Mouse (Mus musculus) heart, embryonic 10.5 days (tissue): ENCODE results near the gene Sorcs3. TPM values are rescaled to one million over a fixed set of nuclear protein-coding genes. Genes with fewer than 3 reads are reported as not detected.

ENCODE experiments used
- DNase-seq: peaks from one replicate; pipeline ENCODE4 v3.0.0-alpha.2; 2017; ENCODE audit warnings: low spot score
- H3K27ac ChIP-seq: fragments of 300-500 bp; sonication (generic); 2 replicates; pipeline ENCODE4 v1.5.1; 2016; ENCODE audit warnings: mild to moderate bottlenecking
- H3K27me3 ChIP-seq: fragments of 300-500 bp; sonication (generic); 2 replicates; pipeline ENCODE4 v1.6.1; 2016; ENCODE audit warnings: mild to moderate bottlenecking; ENCODE audit not compliant: poor library complexity, insufficient read depth, severe bottlenecking
- H3K36me3 ChIP-seq: fragments of 300-500 bp; sonication (generic); 2 replicates; pipeline ENCODE4 v1.6.1; 2016; ENCODE audit warnings: mild to moderate bottlenecking, moderate library complexity
- H3K4me1 ChIP-seq: fragments of 300-500 bp; sonication (generic); 2 replicates; pipeline ENCODE4 v1.6.1; 2016; ENCODE audit warnings: mild to moderate bottlenecking
- H3K4me3 ChIP-seq: fragments of 300-500 bp; sonication (generic); 2 replicates; pipeline ENCODE4 v1.5.1; 2016; ENCODE audit warnings: mild to moderate bottlenecking, moderate library complexity
- H3K9me3 ChIP-seq: fragments of 300-500 bp; sonication (generic); 2 replicates; pipeline ENCODE4 v1.6.1; 2016; ENCODE audit warnings: mild to moderate bottlenecking, moderate library complexity
- WGBS: fragments of 180-500 bp; shearing (Covaris S2); methylation state at CpG from one replicate; pipeline ENCODE4 v1.1.7; 2016; 5-methylcytosine and 5-hydroxymethylcytosine counted together
- polyA plus RNA-seq: library from polyadenylated mRNA; unstranded; fragments of >200 nt; fragmentation: Nextera tagmentation; extraction: Ambion mirVana; gene quantifications from 2 replicates; pipeline ENCODE4 v1.2.1, GENCODE M21; 2016

Sorcs3 gene
- polyA plus RNA-seq, 1 experiment from 2014 or later, result 0.57 TPM

DNA sequence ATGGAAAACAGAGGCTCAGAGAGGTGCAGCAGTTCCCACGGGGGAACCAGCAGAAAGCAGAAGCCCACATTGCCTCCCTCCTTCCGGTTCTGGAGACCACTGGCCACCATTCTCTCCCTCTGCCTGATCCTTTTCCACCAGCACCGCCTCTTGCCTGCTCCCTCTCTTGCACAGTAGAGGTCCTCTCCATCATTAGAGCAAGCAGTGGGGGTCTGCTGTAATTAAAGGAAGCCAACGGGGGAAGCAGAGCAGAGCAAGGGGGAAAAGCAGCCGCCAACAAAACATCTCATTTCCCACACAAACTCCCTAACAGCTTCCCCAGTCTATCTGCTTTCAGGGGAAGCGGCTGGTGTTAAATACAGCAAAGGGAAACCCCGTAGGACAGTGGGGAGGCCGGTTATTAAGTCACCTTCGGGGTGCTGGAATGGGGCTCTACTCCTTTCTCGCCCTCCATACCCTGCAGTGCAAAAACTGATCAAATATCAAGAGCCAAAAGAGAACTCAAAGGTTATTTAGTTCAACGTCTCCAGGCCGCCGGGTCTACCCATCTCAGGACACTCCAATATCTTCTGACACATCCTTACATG, 32.1 kb downstream of the Sorcs3 start:
- 47% methylated on average over 13 of the region's 13 CpGs for WGBS
- DNase-seq, result no peak

DNA sequence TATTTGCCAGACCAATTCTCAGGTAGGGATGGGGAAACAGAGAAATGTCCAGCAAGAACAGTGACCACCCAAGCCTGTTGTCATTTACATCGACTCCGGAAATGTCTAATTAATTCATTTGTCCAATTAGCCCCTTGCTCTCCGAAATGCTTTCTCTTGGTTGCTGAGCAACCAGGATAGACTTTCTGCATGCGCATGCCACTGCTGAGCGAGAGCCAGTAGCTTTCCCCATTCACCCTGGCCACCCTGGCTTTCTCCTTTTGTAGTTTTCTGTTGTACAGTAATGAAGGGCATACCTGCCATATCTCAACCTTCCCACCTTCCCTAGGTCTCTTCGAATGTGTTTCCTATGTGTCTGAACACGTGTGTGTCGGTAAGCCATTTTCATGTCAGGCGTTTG, 32.6 kb downstream of the Sorcs3 start:
- WGBS, result 83% methylated on average over 9 of the region's 9 CpGs
- no peaks in the 10 kb centered on the region for H3K27me3 ChIP-seq
- H3K4me3 ChIP-seq, result no peak overlapping the region
- H3K36me3 ChIP-seq, result no peaks in the 10 kb centered on the region
- no peaks in the 10 kb centered on the region for H3K4me1 ChIP-seq
- DNase-seq, result no peak
- H3K9me3 ChIP-seq, result no peaks in the 10 kb centered on the region
- no peak overlapping the region for H3K27ac ChIP-seq

More for the DNA sequence above, 32.1 kb downstream of the Sorcs3 start:
- Histone ChIP-seq H3K4me3 (no peak overlapping the region), H3K4me1 (no peaks in the 10 kb centered on the region), H3K36me3 (no peaks in the 10 kb centered on the region), H3K27me3 (no peaks in the 10 kb centered on the region), H3K9me3 (no peaks in the 10 kb centered on the region), H3K27ac (no peak overlapping the region)

DNA sequence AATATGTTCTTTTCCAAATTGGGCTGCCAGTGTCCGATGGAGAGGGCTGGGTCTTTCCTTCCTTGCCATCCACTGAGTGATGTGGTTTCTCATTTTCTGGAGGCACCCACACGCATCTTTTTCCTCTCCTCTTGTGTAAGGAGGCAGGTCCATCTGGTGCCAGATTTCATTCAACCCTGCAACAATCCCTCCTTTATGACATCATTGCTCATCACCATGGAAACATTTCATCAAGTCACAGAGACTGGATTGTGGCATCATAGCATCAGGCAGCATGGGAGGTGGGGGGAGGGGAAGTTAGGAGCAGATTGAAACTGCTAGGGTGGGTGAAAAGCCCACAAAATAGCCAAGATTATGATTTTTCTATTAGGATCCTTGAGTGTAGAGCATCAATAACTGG, 35.1 kb downstream of the Sorcs3 start:
- no peaks in the 10 kb centered on the region for H3K4me1 ChIP-seq
- H3K9me3 ChIP-seq, result no peaks in the 10 kb centered on the region
- H3K36me3 ChIP-seq, result no peaks in the 10 kb centered on the region
- DNase-seq, result no peak
- WGBS, result 57% methylated on average over 2 of the region's 2 CpGs
- H3K27me3 ChIP-seq, result no peaks in the 10 kb centered on the region
- no peak overlapping the region for H3K4me3 ChIP-seq
- H3K27ac ChIP-seq, result no peak overlapping the region

DNA sequence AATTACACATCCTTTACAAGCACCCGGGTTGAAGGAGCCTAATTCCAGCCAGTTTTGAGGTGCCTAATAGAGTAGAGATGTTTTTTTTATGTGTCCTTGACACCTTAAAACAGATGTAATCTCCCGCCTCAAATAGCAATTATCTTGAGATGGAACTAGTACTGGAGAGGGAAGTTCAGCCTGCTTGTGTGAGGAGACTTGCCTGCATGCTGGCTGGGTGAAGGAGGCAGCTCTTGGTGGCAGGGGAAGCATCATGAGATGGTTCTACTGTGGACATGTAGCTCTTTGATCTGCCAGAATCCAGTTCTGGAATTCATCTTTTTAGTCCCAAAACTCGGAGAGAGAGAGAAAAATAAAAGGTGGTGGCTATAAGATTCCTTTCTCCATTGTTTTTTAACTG, 38.2 kb downstream of the Sorcs3 start:
- WGBS, result 70% methylated on average over 3 of the region's 3 CpGs
- Histone ChIP-seq H3K4me1 (no peaks in the 10 kb centered on the region), H3K27ac (no peak overlapping the region), H3K9me3 (no peaks in the 10 kb centered on the region), H3K4me3 (no peak overlapping the region), H3K27me3 (no peaks in the 10 kb centered on the region), H3K36me3 (no peaks in the 10 kb centered on the region)
- no peak for DNase-seq

DNA sequence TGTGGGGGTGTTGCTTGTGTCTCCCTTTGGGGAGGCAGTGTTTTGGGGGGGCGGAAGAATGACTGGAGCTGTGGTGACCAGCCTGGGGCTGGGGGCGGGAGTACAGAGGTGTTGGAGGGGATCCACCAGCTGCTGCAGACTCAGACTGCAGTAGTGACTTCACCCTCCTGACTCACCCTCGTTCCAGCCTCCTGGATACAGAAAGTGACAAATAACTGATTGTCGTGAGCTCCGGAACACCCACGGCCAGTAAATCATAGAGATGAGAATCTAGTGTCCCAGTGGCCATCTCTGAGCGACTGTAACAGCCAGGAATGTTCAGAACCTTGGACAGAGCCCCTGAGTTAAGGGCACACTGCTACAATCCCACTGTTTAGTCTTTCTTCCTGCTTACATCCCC, 53.4 kb downstream of the Sorcs3 start:
- no peaks in the 10 kb centered on the region for H3K36me3 ChIP-seq
- 72% methylated on average over 7 of the region's 7 CpGs for WGBS
- H3K27me3 ChIP-seq, result no peaks in the 10 kb centered on the region; the same call in 1 of the 2 replicates
- H3K4me3 ChIP-seq, result no peak overlapping the region
- H3K9me3 ChIP-seq, result no peaks in the 10 kb centered on the region
- DNase-seq, result no peak
- no peak overlapping the region for H3K27ac ChIP-seq
- no peaks in the 10 kb centered on the region for H3K4me1 ChIP-seq

DNA sequence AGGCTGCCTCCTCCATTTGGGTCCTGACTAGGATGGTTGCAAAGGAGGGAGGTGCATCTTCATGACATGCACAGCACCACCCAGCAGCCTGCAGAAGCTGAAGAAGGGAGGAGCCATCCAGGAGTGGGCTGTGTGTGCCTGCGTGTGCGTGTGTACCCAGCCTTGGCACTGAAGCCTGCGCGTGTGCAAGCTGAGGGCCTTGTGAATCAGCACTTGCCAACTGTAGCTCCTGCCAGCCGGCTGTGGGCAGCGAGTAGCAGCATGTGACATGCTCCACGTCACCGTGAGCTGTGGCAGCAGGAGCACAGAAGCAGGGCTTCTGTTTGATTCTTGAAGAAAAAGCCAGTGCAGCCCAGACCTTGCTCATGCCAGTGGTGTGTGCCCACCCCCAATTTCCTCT, 54.8 kb downstream of the Sorcs3 start:
- Histone ChIP-seq H3K4me3 (no peak overlapping the region), H3K27ac (no peak overlapping the region), H3K36me3 (no peaks in the 10 kb centered on the region), H3K9me3 (no peaks in the 10 kb centered on the region), H3K27me3 (no peaks in the 10 kb centered on the region; the same call in 1 of the 2 replicates), H3K4me1 (no peaks in the 10 kb centered on the region)
- WGBS, result 82% methylated on average over 8 of the region's 8 CpGs
- no peak for DNase-seq

DNA sequence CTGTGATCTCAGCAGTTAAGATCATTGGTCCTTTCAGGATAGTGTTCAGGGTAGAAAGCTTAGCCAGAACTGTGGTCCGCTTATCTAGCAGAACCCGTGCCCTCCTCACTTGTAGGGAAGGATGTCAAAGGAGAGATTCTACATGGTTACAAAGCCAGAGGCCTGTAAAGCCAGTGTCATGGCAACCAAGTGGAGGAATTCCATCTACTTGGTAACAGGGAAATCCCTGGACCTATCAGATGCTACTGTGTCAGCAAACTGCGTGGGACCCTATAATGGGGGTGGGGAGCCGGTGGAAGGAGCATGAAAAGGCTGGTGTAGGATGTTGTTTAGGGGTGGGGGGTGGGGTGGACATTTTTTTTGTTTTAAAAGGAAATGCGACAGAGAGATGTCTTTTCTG, 57.9 kb downstream of the Sorcs3 start:
- no peaks in the 10 kb centered on the region for H3K4me1 ChIP-seq
- H3K36me3 ChIP-seq, result no peaks in the 10 kb centered on the region
- H3K27me3 ChIP-seq, result no peaks in the 10 kb centered on the region; the same call in 1 of the 2 replicates
- 69% methylated on average over 5 of the region's 5 CpGs for WGBS
- H3K9me3 ChIP-seq, result no peaks in the 10 kb centered on the region
- H3K4me3 ChIP-seq, result no peak overlapping the region
- no peak overlapping the region for H3K27ac ChIP-seq
- no peak for DNase-seq

DNA sequence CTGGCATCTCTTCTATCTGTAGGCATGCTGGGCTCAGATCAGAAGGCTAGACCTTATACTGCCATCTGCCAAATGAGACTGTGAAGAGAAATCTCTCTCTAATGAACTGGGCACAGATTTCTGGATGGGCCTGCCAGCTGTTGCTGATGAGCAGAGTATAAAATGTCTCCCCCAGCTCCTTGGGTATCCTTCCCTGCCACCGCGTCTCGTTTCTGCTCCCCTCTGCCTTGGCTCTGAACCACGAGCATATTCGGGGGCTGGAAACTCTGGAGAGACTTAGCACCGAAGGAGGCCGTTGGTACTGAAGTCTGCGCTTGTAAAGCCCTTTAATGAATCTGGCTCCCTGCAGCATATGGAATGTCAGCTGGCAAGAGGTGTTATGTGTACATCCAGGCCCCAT, 74.4 kb downstream of the Sorcs3 start:
- no peak for DNase-seq
- no peak overlapping the region for H3K27ac ChIP-seq
- no peaks in the 10 kb centered on the region for H3K9me3 ChIP-seq
- no peaks in the 10 kb centered on the region for H3K27me3 ChIP-seq
- no peaks in the 10 kb centered on the region for H3K36me3 ChIP-seq
- H3K4me3 ChIP-seq, result no peak overlapping the region
- WGBS, result 69% methylated on average over 8 of the region's 8 CpGs
- H3K4me1 ChIP-seq, result peaks cover 3% of the 10 kb centered on the region; the same call in 1 of the 2 replicates

DNA sequence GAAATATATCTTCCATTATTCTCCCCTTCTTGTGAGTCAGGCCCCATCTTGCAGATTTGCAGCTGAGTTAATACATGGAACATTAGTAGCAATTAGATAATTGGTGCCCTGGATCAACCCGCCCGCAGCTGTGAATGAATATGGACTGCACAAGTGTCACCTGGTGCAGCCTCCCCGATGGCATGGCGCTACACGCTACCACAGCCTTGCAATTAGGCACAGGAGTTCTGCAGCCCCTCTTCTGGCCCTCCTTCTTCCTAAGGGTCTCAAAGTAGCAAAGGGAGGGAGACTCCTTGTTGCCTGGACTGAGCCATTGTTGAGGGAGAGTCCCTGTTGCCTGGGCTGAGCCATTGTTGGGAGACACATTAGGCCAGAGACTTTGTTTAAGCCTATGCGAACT, 76.4 kb downstream of the Sorcs3 start:
- no peak overlapping the region for H3K27ac ChIP-seq
- H3K27me3 ChIP-seq, result no peaks in the 10 kb centered on the region
- H3K4me1 ChIP-seq, result peaks cover 3% of the 10 kb centered on the region; the same call in 1 of the 2 replicates
- no peak overlapping the region for H3K4me3 ChIP-seq
- WGBS, result 94% methylated on average over 6 of the region's 6 CpGs
- no peaks in the 10 kb centered on the region for H3K36me3 ChIP-seq
- no peaks in the 10 kb centered on the region for H3K9me3 ChIP-seq
- DNase-seq, result no peak

DNA sequence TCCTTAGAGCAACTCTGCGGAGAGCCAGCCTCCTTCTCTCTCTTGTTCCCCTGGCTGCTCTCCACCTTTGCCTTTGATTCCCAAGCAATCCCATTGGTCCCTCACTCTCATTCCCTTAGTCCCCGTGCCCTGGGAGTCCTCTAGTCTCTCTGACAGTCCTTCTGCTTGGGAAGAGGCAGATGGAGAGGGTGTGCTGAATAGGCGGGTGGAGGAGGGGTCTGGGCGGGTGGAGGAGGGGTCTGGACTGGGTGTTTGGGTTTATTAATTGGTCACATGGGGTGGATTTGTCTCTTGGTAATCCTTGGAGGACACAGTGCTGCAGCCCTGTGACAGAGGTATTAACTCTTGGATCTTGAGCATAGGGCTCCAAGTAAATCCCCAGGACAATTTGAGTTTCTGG, 77.4 kb downstream of the Sorcs3 start:
- DNase-seq, result no peak
- Histone ChIP-seq H3K9me3 (no peaks in the 10 kb centered on the region), H3K27me3 (no peaks in the 10 kb centered on the region), H3K36me3 (no peaks in the 10 kb centered on the region), H3K4me1 (peaks cover 3% of the 10 kb centered on the region; the same call in 1 of the 2 replicates), H3K27ac (no peak overlapping the region), H3K4me3 (no peak overlapping the region)
- 54% methylated on average over 4 of the region's 4 CpGs for WGBS

DNA sequence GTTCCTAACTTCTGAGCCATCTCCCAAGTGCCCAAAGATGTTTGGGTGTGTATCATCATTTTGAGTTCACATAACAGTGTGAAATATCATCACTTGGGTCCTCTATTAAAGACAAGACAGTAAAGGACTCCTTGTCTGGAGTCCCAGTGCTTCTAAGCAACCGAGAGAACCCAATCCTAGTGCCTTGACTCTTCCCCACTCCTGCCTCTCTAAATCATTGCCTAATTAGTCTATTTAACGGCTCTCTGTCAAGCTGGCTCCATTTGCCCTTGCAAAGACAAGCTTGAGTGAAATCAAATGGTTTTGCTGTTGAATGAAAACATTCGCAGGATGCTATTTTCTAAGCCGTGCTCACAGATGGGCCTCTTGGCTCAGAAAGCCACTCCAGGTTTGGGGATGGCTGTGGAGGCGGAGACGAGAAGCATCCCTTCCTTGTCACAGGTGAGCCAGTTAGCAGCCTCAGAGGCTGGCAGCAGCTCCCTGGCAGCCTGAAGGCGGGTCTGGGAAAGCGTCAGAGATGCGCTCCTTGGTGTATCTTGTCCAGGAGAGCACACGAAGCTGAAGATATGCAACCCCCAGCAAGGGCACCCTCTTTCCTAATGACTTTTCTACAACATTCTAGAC, 79.9 kb downstream of the Sorcs3 start:
- 69% methylated on average over 10 of the region's 10 CpGs for WGBS
- H3K27ac ChIP-seq, result no peak overlapping the region

DNA sequence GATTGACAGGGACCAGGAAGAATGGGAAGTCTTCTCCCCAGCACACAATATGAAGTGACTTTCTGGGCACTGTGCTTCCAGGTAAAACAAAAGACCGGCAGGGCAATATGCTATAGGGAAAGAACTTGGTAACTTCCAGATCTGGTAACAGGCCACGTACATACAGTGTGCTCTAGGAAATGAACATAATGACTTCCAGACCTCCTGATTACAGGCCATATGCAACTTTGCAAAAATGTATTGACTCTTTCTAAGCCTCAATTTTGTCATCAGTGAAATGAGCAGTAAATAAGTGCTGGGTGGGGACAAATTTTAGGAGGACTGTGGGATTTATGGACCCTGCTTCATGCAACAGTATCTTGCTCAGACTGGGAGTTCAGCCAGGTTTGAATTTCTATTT, 88.4 kb downstream of the Sorcs3 start:
- no peak for DNase-seq
- H3K27me3 ChIP-seq, result no peaks in the 10 kb centered on the region

More for the DNA sequence above, 79.9 kb downstream of the Sorcs3 start:
- Histone ChIP-seq H3K4me1 (peaks cover 3% of the 10 kb centered on the region; the same call in 1 of the 2 replicates), H3K36me3 (no peaks in the 10 kb centered on the region), H3K9me3 (no peaks in the 10 kb centered on the region), H3K4me3 (no peak overlapping the region), H3K27me3 (no peaks in the 10 kb centered on the region)
- DNase-seq, result no peak

DNA sequence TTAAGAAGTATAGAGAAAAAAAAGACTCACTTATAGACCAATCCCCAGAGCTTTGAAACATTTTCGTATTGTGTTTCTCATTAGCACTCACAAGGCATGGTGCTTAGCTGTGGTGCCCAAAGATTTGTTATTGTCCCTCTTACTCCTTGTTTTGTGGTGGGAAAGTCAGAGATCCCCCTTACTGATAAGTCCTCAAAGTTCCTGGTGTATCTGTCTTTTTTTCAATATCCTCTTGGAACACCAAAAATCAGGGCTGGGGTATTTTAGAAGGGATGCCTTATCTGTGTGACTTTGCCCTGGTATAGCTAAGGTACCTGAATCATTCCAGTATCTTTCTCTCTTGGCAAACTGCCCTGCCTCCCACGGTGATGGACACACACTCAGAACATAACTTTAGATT, 92.6 kb downstream of the Sorcs3 start:
- H3K27ac ChIP-seq, result no peak overlapping the region
- WGBS, result 62% methylated on average over 2 of the region's 2 CpGs
- H3K27me3 ChIP-seq, result no peaks in the 10 kb centered on the region
- no peak overlapping the region for H3K4me3 ChIP-seq
- no peaks in the 10 kb centered on the region for H3K9me3 ChIP-seq
- DNase-seq, result no peak
- H3K4me1 ChIP-seq, result no peaks in the 10 kb centered on the region
- no peaks in the 10 kb centered on the region for H3K36me3 ChIP-seq

More for the DNA sequence above, 88.4 kb downstream of the Sorcs3 start:
- H3K4me1 ChIP-seq, result no peaks in the 10 kb centered on the region
- H3K9me3 ChIP-seq, result no peaks in the 10 kb centered on the region
- H3K36me3 ChIP-seq, result no peaks in the 10 kb centered on the region
- no peak overlapping the region for H3K4me3 ChIP-seq
- WGBS, result 78% methylated on average over 2 of the region's 2 CpGs
- H3K27ac ChIP-seq, result no peak overlapping the region
